Mouse (Mus musculus): Measurements from ENCODE around the gene Aldh1a1.
"Not testable (repeated sequence)": the region's sequence is repeated elsewhere in the genome, so short reads cannot be mapped to it uniquely, and the experiment has no call there.

The Aldh1a1 gene

DNA sequence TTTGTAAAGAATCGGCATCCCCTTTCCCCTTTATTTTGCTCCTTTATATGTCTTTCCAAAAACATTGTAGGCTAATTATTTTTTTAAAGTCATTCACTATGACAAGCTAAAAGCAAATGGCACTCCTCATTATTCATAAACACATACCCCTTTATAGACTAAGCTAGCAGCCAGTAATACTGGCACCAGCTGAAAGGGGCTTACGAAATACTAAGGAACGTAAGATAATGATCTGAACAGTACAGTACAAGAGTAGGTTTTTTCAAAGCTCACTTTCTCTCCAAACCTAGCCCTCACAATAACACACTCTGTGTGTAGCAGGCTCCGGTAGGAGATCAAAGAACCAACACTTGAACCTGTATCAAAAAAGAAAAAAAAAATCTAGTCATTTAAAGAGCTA is 64.7 kb downstream of the Aldh1a1 start:
- DNase-seq, result no peak

DNA sequence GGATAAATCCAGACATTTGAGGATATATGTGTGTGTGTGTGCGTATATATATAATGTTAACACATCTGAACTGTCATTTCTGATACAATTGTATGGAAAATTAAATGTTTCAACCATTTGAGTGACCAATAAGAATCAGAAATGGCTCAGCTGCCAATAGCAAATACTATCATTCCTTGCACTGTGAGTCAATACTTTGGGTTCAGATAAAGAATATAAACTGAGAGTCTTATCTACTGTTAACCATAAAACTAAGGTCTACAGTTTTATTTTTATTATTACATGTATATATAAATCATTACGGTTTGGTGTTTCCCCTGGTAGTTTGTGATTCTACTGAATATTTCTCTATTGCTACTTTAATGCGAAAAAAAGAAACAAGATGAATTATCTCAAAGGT is 65.6 kb downstream of the Aldh1a1 start:
- no peak for DNase-seq

DNA sequence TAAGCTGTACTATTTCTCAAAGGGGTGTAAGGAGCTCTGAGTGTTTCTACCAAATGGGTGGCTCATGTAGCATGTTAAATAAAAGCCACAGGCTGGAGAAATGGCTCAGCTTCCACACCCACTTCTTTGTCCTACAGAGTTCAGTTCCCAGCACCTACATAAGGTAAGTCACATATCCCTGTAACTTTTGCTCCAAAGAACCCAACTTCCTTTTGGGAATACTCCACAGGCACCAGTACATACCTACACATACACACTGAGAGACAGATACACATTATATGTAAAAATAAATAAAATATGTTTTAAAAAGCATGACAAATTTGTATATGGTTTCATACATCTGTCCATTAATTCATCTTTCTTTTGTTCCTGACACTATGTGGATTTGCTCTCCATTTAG is 66.0 kb downstream of the Aldh1a1 start:
- DNase-seq, result no peak

DNA sequence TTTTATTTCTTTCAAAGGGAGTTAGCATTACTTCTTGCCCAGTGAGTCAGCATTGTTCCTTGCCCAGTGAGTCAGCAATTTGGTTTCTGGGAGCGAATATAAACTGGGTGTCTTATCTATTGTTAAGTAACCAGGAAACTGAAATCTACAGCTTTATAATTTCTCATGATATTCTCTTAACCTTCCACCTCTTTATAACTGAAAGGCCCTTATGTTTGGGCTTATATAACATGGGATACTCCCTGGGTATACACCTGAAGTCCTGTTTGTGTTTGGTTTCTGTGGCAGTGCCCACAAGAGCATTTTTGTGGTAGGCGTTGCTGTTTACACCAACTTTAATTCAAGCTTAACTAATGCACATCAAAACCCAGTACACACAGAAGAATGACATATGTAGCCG is 66.4 kb downstream of the Aldh1a1 start:
- no peak for DNase-seq

DNA sequence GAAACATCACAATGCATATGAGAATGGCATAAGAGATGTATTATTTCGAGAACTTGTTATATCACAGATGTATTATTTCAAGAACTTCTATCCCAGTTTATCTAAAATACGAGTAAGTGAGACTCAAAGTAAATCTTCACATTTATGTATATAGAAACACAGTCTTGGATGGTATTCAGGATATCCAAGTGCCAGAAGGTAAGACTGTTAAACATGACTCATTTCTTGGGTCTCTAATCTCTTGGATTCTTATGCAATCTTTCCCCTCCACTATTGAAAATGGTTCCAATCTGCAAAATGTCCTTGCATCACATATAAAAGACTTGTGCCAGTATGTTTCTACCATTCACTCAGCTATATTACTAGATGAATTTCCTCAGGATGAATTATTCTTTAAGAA is 67.4 kb downstream of the Aldh1a1 start:
- no peak for DNase-seq

DNA sequence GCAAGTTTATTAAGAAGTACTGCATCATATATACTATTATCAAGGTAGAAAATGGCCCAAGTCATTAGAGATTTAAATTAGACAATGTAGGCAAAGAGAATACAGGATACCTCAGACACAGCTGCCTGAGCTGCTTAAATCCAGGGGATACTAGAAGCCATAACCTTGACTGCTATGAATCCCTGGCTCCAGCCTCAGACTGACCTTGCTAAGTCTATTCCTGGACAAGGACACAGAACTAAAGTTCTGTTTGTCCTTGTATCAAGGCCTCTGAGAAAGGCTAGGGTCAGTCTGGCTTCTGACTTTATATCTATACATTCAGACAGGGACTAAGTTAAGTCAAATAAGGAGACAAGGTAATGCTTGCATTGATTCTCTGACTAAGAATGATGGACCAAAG is 69.9 kb downstream of the Aldh1a1 start:
- DNase-seq, result no peak

DNA sequence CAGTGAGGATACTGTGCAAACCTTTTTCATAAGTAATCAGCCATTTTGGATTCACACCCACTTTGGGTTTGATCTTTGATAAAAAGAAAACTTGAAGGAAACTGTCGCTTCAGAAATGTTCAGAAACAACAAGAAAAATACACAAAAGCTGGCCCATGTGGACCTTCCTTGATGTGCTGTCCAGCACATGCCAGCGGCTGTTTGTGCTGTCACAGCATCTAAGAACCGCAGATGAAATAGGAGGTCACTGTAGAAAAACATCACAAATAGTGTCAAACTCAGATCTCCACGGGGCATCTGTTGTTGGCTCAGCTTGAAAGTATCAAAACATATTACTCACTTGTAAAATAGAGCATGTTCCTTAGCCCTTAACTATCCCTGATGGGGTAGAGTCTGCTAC is 73.8 kb downstream of the Aldh1a1 start:
- DNase-seq, result no peak

DNA sequence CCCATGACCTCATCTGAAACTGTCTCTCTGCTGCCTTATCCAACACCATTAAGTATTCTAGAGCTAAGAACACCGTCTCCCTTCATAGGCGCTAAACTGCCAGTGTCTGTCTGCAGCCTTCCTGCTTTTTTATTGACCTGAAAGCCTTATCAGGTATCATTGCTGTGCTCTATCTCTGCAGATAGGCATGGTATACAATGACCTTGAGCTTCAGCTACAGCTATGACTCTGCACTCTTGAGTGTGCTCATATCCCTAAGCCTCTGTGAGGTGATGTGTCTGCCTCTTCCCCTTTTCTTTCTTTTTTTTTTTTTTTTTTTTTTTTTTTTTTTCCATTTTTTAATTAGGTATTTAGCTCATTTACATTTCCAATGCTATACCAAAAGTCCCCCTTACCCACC is 74.5 kb downstream of the Aldh1a1 start:
- DNase-seq, result no peak

DNA sequence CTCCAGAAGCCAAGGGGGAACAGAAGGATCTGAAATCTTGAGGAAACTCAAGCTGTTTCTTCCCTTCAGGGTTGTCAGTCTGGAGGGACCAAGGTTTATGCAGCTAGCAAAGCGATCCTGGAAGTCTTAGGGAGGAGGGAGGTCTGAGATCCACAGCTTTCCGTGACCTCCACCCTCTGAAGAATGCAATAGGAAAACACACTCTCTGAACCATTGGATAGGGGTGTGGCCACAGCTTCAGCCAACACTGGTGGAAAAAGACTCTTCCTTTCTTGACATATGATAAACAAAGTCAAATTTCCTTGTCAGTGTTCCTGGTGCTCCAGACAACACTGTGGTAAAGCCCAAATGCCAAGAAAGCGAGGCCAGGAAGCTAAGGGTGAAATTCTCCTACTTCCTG is 84.5 kb downstream of the Aldh1a1 start:
- DNase-seq, result no peak

DNA sequence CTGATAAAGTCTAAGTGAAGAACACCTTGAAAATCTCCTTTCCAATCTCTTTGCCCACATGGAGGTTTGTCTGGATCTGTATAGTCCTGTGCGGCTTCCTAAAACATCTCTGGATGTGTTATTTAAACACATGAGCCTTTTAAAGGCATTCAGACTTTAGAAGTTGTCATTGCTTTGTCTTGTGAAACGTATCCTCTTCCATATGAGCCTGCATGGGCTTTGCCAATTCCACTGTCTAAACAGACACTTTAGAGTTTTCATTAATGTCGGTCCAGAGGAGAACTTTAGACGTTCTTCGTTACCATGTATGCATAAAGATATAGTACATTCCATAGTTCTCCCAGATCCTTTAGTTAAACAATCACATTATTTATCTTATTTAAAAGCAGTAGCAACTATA is 84.9 kb downstream of the Aldh1a1 start:
- DNase-seq, result no peak

DNA sequence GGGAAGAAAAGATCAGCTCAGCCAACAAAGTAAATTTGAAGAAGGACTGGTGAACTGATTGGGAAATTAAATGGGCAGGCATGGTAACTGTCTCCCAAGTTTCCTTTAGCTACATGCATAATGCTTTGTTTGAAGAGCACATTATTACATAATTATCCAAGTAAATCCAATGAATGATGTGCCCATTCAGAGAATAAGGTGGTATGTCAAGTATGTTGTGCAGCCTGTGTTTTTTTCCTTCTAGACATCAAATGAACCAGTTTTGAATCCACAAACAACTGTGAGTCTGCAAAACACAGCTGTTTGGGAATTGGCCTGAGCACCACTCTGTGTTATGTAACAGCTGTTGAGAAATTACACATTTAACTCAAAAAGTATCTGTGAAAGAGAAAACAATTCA is 107.4 kb downstream of the Aldh1a1 start:
- no peak for DNase-seq

DNA sequence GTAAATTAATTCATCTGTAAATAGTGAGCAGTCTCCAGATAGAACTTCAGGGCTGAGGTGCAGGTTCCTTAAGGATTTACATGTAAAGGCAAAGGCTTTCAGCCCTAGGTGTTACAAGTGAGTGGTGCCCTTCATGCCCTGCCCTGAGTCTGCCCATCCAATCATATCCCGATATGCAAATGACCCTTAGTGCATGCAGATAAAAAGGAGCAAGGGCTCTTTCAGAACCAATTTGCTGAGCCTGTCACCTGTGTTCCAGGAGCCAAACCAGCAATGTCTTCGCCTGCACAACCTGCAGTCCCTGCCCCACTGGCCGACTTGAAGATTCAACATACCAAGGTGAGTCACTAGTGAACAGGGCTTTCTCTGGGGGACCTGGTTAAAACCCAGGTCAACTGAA is 109.2 kb downstream of the Aldh1a1 start:
- DNase-seq, result no peak

DNA sequence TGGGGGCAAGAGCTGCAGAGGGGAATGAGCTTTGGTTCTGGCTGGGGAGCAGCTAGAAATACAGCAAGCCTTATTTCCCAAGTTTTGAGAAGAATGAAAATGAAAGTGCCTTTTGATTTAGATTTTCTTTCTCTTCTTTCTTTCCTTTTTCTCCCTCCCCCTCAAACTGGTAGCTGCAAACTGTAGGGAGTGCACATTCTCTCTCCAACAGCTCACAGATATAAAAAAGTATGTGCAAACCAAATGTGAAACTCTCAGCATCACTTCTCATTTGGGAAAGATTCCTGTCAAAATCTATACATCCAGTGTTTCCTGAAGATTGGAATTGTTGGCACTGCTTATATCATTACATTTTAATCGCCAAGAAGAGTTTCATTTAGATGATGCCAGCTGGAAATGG is 110.7 kb downstream of the Aldh1a1 start:
- DNase-seq, result no peak

DNA sequence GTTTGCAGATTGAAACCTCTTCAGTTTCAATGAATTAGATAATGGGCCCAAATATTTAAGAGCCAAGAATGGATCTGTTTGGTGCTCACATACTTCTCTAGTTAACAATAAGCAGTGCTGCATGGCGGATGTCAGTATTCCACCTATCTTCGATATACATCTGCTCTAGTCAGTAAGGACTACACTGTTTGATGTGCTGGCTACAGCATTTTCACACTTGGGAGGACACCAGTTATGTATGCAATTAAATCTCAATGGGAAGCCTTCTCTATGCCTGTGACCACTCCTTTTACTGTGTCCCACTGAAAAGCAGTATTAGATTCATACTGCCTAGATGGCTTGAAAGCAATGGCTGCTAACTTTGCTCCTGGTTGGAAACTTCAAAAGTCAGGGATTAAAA is 111.4 kb downstream of the Aldh1a1 start:
- DNase-seq, result no peak

DNA sequence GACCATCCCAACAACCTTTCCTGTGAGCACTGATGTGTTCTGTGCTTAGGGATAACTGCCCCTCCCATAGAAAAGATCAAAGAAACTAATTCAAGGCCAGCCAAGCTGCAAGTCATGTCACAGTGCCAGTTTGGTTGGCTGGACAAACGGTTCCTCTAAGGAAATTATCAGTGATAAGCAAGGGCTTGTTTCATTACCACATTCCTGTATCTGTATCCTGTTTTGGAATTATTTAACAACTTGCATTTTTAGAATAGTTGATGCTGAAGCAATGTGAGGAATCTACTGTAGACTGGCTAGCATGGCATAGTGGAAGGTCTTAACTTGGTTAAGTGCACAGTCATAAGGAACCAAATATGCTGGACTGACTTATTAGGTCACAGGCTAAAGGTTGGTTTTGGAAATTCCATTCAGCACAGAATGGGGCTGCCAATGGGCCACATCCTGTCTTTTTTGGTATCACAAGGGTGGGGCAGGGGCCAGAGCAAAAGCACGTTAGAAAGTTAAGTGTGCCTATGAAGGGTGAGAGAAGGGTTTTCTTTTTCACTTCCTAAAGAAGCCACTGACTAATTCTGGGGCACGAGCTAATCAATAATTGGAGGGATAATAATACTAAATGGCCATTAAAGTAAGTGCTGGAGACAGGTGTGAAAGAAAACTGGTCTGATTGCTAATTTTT is 121.9 kb downstream of the Aldh1a1 start:
- DNase-seq, result no peak

DNA sequence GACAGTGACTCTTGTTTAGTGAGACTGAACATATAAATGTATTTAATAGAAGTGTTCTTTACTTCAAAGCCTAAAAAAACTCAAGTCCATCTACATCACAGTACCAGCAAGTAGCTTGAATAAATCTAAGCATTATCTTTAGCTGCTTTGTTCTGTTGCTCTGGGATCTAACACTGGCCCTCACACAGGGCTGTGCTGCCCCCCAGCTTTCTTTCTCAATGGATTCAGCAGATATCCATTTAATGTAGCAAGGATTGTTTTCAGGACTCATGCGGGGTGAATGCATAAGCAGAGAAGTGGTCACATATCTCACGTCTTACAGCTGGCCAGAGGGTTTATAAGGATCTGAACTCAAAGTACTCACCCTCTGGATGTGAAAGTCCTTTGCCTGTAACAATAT is 129.9 kb downstream of the Aldh1a1 start:
- no peak for DNase-seq

DNA sequence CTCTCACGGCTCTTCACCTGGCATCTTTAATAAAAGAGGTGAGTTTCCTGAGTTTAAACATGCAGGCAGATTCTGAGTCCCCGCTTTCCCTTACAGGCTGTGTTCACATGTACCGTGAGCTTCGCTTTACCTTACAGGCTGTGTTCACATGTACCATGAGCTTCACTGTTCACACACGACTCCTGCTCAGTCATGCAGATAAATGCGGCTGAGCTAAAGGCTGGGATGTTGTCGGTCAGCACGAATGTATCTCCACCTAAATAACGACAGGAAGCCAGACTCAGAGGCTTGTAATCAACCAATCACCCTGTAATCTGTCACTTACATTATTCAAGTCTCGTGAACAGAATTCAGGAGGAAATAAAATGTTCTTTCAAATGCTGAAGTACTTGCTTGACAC is 130.9 kb downstream of the Aldh1a1 start:
- DNase-seq, result no peak

DNA sequence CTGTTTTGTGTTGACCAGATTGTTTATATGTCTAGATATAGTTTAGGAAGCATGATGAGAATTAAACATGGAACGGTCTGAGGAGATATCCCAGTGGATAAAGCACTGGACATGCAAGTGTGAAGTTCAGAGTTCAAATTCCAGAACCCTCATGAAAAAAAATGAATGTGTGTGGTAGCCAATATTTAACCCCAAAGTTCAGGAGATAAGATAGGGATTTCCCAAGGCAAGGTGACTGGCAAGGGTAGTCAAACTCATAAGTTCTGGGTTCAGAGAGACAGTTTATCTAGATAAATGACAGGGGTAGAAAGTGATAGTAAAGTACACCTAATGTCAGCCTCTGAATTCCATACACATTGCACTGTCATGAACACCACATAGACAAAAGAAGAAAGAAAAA is 138.5 kb downstream of the Aldh1a1 start:
- DNase-seq, result no peak

DNA sequence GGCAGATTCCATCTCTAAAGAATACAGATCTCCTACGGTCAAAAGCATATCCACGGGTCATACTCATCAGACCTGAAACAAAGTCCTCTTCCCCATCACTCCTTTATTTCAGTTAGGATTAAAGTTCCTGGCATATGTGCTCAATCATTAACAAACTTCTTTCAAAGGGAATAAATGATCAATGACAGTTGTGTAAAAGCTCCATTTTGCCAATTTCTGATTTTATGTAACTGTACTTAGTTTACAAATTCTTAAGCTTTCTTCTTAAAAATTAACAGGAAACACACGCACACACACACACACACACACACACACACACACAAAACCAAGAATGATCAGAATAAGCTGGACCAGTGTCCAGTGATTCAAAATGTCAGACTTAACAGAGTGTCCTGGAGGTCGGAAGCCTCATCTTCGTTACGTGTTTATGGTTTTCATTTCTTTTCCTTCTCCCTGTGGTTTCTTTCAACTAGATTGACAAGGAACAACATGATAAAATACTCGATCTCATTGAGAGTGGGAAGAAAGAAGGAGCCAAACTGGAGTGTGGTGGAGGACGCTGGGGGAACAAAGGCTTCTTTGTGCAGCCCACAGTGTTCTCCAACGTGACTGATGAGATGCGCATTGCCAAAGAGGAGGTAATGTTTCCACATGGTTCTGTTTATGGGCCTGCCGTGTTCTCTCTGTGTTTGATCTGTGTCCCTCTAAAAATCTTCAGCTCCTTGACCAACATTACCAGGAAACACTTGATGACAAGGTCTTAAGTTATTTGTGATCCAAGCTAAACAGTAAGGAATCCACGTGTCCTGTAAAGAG is 141.6 kb downstream of the Aldh1a1 start:
- peak; percentile 5 for DNase-seq

DNA sequence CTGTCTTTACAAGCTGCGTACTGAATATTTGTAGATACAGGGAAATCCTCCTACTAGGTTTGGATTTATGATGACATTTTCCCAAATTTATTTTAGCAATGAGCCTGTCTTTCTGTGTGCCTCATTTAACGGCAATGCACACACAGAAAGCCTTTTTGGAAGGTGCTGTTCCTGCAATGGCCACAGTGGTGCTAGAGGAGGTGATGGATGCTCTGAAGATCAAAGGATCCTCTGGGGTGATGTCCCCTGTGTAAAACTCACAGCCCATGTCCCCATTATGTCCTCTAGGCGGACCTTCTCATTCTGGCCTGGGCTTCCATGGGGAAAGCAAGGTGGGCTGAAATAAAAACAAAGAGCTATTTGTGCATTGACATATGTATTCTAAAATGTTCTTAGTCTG is 151.8 kb downstream of the Aldh1a1 start:
- DNase-seq, result no peak

DNA sequence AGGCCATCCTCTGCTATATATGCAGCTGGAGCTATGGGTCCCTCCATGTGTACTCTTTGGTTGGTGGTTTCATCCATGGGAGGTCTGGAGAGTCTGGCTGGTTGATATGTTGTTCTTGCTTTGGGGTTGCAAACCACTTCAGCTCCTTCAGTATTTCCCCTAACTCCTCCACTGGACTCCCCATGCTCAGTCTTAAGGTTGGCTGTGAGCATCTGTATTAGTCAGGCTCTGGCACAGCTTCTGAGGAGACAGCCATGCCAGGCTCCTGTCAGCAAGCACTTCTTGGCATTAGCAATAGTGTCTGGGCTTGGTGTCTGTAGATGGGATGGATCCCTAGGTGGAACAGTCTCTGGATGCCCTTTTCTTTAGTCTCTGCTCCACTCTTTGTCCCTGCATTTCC is 155.0 kb downstream of the Aldh1a1 start:
- DNase-seq, result not testable (repeated sequence)

DNA sequence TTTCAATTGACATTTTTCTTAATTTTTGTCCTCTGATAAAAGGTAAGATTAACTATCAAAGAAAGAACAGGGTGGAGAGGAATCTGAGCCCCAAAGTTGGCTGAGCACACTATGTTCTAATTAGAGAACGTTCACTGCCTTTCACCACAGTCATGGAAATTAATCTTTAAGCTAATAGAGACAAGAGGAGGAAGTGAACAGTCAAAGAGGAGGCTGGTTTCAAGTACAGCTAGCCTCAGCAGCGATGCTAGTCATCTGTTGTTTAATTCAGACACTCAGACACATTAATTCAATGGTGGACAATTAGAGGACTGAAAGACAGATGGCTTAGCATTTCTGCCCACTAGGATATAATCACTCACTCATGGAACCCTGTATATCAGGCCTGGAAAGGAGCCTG is 157.5 kb downstream of the Aldh1a1 start:
- no peak for DNase-seq

DNA sequence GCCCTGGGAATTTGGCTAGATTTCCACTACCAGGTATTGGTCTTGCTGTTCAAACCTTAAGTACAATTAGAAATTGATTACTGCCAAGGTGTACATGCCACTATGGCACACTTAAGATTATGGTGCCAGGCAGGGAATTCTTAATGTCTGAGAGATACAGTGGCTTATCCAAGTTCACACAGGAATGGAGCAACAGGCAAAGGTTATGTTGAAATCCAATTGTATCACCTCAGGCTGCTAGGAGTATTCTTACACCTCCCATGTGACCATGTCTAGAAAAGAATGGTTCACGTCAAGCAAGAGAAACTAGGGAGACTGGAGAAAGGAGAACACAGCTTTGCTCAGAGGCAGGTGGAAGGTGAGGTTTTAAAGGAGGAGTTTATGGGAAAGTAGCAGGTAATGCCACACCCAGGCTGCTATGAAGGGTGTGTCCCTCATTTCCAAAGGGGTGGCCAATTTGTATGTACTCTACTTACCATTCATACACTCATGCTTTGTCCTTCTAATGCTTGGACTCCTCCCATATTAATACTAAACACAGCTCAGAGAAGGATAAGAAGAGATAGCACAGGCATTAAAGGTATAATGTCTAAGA is 160.7 kb downstream of the Aldh1a1 start:
- no peak for DNase-seq

DNA sequence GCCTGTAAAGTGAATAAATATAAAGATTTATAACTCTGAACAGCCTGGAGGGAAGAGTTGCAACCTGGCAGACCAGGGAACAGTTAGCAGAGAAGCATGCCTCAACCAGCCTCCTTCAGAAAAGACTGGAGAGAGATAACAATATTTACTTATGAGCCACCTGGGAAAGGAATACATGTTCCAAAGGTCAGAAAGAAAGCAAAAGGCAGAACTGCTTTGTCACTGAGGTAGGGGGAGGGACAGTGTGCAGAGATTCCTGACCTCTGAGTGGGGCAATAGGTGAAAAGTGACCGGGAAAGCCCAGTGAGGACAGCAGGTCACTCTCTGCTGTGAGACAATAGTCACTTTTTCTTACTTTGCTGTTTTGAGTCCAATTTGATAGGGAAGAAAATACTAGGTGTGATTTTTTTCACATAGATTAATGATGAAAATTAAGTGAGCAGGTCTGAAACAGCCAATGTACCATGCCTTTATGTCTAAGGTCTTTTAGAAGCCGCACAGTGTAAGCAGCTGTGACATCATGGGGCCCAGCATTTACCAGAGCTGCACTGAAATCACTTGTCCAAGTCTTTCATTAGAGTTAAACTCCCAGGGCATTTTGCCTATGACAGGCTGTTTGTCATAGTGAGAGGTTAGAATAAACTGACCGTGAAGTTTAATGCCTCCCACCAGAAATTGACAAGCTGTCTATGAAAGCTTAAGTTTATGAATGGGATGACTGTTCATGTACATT is 161.8 kb downstream of the Aldh1a1 start:
- DNase-seq, result no peak

All from right cerebral cortex, adult 18-20 months (tissue).